Mouse (Mus musculus) MN1 (cell line): ENCODE results near the gene Asap3.
A peak's percentile ranks its signal among the peaks of the same experiment; 100 is the strongest.

ENCODE experiments used
- DNase-seq: peaks from one replicate; pipeline ENCODE4 v3.0.0-alpha.2; 2016; ENCODE audit warnings: low spot score

Asap3 gene

GRCm38 (mm10) chr4:136181367-136181766, 24.8 kb upstream of the Asap3 start:
- DNase-seq: no peak

- DNase-seq: peak; percentile 66
Observed at GRCm38 (mm10) chr4:136185375-136185774, 20.8 kb upstream of the Asap3 start.

GRCm38 (mm10) chr4:136186315-136186714, 19.9 kb upstream of the Asap3 start:
- no peak for DNase-seq

GRCm38 (mm10) chr4:136186739-136187472, 19.3 kb upstream of the Asap3 start:
- DNase-seq: no peak

- DNase-seq: no peak
Observed at GRCm38 (mm10) chr4:136188973-136189737, 17.0 kb upstream of the Asap3 start.

- no peak for DNase-seq
Observed at GRCm38 (mm10) chr4:136189912-136190311, 16.3 kb upstream of the Asap3 start.

- DNase-seq: no peak
Observed at GRCm38 (mm10) chr4:136193571-136193970, 12.6 kb upstream of the Asap3 start.

- no peak for DNase-seq
Observed at GRCm38 (mm10) chr4:136195029-136195428, 11.1 kb upstream of the Asap3 start.

- no peak for DNase-seq
Observed at GRCm38 (mm10) chr4:136195629-136196028, 10.5 kb upstream of the Asap3 start.

- no peak for DNase-seq
Observed at GRCm38 (mm10) chr4:136196201-136196600, 10.0 kb upstream of the Asap3 start.

- DNase-seq: no peak
Observed at GRCm38 (mm10) chr4:136198846-136199245, 7.3 kb upstream of the Asap3 start.

- peak; percentile 81 for DNase-seq
Observed at GRCm38 (mm10) chr4:136199562-136200292, 6.4 kb upstream of the Asap3 start.

GRCm38 (mm10) chr4:136202509-136202908, 3.7 kb upstream of the Asap3 start:
- DNase-seq: peak; percentile 81

- no peak for DNase-seq
Observed at GRCm38 (mm10) chr4:136204775-136205174, 1.4 kb upstream of the Asap3 start.

- DNase-seq: peak; percentile 32
Observed at GRCm38 (mm10) chr4:136206943-136207342, 778 bp downstream of the Asap3 start.

GRCm38 (mm10) chr4:136210931-136211330, 4.8 kb downstream of the Asap3 start:
- DNase-seq: no peak

GRCm38 (mm10) chr4:136213629-136214028, 7.5 kb downstream of the Asap3 start:
- DNase-seq: peak; percentile 69

GRCm38 (mm10) chr4:136214828-136215227, 8.7 kb downstream of the Asap3 start:
- DNase-seq: no peak

GRCm38 (mm10) chr4:136215576-136215975, 9.4 kb downstream of the Asap3 start:
- no peak for DNase-seq

- DNase-seq: no peak
Observed at GRCm38 (mm10) chr4:136217063-136217462, 10.9 kb downstream of the Asap3 start.

GRCm38 (mm10) chr4:136218595-136219214, 12.5 kb downstream of the Asap3 start:
- peak; percentile 74 for DNase-seq

- no peak for DNase-seq
Observed at GRCm38 (mm10) chr4:136220133-136220775, 14.1 kb downstream of the Asap3 start.
